Mouse (Mus musculus) liver, embryonic 14.5 days (tissue): ENCODE measurements at regions not wholly inside any gene's neighbourhood (a gene's known extent, or its start where the extent isn't known, plus 50 kb on each side); places are given as distances from the start of the nearest gene placed in this dataset.

Experiments used
- CTCF ChIP-seq: IDR thresholded peaks from 2 replicates; pipeline ENCODE4 v1.5.1; 2016; ENCODE audit warnings: antibody characterized with exemption, low read depth, control low read depth
- EP300 ChIP-seq: IDR thresholded peaks from 2 replicates; pipeline ENCODE4 v1.6.1; 2016; ENCODE audit warnings: antibody characterized with exemption, low read depth

GRCm38 (mm10) chr14:106194104-106194503 lies 88.1 kb downstream of the Trim52 start:
- TF ChIP-seq CTCF (no peak), EP300 (no peak)
